Mouse (Mus musculus): Measurements from ENCODE around the gene Arhgap31.
"Not testable (repeated sequence)": the region's sequence is repeated elsewhere in the genome, so short reads cannot be mapped to it uniquely, and the experiment has no call there.

Arhgap31 gene

DNA sequence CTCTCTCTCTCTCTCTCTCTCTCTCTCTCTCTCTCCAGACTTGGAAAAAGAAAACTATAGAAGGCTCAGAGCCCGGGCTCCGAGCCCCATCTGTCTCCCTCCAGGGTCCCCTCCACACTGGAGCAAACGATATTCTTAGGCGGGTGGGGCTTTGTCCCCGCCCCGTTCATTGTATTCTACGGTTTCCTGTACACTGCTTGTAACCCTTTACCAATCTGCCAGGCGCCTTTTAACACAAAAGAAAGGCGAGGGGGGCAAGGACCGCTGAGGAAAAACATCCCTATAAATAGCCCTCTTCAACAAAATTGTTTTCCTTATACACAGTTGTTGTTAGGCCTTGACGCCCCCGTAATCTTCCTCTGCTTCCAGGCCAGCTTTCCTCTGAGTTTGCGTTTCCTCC, 11.9 kb upstream of the Arhgap31 start:
- DNase-seq (ENCODE audit: low spot score), result no peak

DNA sequence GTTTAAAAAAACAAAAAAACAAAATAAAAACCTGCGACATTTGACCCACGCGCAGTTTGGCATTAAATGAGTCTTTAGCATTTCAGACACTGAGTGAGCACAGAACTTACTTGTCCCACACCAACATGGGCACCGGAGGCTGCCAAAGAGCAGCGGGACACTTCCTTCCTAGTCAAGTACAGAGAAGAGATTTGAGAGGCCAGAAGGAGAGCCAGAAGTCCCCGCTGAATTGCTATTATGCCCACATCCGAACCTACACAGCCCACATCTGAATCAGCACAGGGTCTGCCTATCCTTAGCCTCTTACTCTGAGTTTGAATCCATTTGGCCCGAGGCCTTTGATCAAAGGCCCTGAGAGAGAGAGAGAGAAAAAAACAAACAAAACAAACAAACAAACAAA, 11.2 kb upstream of the Arhgap31 start:
- no peak for DNase-seq (ENCODE audit: low spot score)

DNA sequence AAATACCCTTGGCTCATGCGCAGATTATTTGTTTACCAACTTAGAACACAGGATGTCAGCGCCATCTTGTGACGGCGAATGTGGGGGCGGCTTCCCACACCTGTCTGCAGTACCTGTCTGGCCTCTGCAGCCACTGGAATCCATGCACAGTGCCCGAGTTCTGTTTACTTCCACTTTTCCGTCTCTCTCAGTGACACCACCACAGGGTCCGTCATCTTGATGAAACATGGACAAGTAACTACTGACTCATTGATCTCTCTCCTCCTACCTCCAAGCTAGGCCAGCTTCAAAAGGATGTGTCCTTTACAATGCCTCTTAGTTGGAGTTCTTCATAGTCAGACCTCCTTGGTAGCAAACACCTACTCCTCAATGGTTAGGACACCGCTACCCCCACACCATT, 8.3 kb upstream of the Arhgap31 start:
- DNase-seq (ENCODE audit: low spot score), result no peak

DNA sequence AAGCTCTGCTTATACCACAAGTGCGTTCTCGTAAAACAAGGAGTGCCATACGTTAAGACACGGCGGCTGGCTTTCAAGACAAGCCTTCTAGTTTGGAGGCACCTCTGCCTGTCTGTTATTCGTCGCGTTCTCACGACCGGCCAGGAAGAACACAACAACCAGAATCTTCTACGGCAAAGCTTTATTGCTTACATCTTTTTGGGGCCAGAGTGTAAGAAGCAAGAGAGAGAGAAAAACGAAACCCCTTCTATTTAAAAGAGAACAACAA, 1.1 kb upstream of the Arhgap31 start:
- not testable (repeated sequence) for DNase-seq (ENCODE audit: low spot score)

DNA sequence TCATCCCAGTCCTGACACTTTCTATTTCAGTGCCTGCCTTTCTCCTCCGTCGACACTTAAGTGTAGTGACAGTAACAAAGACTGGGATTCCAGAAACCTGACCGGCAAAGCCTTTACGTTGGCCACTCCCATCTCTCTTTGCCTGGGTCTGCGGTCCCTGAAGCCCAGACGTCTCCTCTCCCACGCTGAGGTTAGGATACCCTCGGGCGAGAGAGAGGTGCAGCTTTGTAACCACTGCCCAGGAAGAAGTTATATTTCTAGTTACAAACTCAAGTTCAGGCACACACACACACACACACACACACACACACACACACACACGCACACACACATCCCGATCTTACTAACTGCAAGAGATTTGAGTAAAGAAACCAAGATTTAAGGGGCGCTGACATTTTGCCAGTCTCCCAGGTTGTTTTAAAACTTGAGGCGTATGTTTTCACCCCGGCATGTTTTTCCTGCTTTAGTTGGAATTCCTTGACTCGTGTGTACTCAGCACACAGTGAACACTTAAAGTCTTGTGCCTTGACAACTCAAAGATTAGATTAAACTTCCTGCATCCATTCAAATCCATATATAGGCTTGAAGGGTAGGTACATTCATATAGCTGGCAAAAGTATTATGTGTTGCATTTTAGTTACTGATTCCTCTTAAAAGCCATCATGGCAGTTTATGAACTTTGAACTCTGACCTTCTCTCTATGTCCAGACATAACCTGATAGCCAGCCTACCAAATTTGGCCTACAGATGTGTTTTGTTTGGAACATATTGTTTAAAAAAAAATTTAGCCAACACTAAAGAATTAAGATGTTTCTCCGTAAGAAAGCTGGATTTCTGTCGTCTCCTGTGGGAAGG, 557 bp upstream of the Arhgap31 start:
- DNase-seq (ENCODE audit: low spot score), result no peak

DNA sequence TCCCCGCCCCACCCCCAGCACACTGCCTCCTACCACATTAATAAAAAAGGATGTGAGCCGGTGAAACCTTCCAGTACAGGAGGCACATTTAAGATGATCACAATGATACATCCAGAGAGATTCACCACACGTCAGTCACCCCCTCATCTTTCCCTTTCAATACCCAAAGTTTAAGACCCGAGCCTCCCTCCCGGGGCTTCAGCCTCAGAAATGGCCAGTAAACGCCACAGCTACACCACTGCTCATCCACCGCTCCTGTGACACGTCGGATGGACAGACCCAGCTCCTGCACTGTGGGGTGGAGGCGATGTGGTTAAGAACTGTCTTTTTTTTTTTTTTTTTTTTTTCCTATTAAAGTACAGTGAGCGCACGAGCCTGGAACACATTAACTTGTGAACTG, 969 bp downstream of the Arhgap31 start:
- no peak for DNase-seq (ENCODE audit: low spot score)

DNA sequence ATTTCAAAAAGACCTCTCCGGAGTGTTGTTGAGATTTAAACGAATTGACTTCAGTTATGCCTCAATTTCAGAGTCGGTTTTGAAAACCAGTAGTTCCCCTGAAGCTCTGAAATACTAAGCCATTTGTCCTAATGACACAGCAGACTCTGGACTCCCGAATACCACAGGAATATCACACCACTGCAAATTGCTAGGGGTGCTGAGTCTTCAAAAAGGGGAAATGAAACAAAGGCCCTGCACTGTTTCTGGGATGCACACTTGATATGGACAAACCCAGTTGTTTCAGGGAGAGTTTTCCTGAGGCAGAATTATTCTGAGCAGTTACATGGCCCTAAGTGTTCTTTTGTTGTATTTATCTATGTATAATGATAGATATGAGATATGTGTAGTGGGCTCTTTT, 1.8 kb downstream of the Arhgap31 start:
- no peak for DNase-seq (ENCODE audit: low spot score)

DNA sequence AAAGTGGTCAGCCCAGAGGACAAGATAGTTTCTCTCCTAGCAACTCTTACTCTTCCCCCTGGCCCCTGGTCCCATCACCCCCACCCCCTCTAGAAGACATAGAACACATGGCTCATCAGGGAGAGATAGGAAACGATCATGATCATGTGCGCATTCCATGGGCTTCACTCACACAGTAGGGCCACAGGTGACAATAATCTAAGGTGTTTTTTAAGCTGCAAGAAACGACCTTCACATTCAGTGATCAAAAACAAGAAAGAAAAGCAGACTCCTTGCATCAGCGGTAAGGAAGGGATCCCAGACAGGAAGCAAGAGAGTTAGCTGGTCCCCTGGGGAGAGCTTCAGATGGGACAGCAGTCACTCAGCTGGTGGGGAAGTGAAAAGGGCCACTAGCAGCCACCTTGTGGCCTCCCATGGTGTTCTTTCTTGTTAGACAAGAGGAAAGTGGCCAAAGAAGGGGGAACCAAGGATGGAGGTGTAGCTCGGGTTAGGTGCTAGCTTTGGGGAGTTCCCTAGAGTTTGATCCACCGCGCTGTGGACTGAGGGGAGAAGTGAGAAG, 4.0 kb downstream of the Arhgap31 start:
- DNase-seq (ENCODE audit: low spot score), result no peak

DNA sequence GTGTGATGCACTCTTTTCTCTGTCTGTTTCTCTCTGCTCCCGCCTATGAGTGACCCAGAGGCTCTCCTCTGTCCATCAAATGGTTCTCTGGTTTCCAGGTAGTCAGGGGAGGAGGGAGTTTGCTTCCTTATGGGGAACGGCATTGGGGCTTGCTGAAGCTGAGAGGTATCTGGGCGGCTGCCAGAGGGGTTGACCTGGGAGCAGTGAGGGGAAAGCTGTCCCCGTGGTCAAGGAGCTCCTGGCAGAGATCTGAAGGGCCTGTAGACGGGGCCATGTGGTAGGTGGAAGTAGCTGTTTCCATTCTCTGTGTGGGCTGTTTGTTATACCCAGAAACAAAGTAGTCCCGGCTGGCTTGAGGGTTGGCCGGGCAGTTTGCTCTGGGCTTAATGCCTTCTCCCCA, 6.3 kb downstream of the Arhgap31 start:
- DNase-seq (ENCODE audit: low spot score), result no peak

DNA sequence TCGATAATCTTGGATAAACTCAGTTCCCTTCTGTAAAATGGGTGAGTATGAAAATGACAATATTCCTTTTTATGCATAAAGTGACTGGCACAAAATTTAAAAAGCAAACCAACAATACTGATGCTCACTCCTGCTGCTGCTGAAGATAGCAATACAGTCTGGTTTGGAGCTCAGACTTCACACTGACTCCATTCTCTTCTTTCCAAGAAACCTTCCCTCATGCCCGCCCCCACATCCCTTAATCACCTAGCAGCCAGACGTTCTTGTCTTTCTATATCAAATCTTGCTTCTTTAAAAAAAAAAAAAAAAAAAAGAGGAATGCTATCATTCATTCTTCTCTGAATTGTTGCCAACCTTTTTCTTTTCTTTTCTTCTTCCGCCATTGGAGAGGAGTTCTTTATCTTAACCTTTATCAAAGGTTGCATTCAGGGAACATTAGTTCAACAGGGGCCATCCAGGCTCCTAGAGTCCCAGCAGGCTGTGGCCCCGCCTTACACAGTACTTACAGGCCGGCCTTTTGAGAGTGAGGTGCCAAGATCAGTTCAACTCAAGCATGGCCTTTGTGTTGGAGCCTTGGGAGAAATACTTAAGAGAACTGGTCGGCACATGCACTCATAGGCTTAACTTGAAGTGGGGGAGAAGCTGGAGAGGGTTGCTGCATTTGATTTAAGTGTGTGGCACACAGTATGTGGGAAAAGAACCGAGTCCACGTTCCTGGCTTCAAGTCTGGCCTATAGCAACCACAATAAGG, 7.4 kb downstream of the Arhgap31 start:
- DNase-seq (ENCODE audit: low spot score), result no peak

DNA sequence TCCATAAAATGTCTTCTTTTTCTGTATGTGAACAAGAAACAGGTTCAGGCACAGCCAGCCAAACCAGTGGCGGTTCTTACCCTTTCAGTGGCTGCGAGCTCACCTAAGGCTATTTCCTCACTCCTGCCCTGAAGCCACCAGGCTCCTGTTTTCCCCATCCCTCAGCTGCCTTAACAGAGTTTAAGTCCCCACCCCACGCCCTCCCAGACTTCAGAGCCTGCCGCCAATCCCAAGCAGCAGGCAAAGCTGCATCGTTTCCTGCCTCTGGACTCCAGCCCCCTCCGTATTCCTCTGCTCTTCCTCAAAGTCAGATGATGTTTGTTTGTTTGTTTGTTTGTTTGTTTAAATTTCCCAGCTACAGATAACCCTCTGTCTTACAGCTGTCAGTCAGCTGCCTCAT, 9.6 kb downstream of the Arhgap31 start:
- no peak for DNase-seq (ENCODE audit: low spot score)

DNA sequence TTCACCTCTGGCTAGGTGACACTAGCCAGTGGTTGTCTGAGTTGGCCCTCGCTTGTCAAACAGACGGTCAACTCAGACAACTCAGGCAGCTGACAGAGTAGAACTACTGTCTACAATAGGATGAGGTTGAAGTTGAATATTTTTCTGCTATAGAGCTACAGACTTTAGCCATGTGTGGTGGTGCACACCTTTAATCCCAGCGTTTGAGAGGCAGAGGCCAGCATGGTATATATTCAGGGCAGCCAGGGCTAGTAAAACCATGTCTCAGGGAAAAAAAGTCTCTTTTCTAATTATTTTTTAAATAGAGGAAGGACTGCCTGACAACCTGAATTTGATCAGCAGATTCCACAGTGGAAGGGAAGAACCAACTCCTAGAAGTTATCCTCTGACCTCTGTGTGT, 10.8 kb downstream of the Arhgap31 start:
- no peak for DNase-seq (ENCODE audit: low spot score)

DNA sequence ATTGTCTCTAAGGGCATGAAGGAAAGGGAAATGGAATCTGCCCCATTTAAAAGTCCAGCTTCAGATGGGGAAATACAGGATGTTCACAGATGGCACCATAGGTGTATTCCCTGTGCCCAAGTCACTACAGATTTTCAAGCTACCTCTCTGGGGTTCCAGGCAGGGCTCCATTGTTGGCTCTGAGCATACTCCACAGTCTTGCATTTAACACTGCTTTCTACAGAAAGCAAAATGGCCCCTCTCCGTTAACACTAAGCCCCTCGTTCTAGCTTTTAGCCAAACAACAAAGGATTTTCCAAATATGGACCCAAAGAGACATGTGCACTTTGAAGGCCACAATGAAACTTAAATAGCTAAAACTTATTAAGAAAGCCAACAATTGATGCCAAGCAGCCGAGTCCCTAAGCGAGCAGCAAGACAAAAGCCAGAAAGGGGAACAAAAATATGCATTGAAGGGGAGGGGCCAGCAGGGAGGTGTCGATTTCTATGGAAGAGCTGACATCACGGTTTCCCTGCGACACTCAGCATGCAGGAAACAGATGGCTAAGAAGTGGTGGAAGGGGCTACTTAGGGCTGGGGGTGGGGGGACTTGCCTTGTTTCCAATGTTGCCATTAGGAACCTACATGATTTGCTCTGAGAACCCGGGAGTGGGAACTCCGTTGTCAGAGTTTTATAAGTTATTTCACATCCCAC, 11.4 kb downstream of the Arhgap31 start:
- DNase-seq (ENCODE audit: low spot score), result no peak

DNA sequence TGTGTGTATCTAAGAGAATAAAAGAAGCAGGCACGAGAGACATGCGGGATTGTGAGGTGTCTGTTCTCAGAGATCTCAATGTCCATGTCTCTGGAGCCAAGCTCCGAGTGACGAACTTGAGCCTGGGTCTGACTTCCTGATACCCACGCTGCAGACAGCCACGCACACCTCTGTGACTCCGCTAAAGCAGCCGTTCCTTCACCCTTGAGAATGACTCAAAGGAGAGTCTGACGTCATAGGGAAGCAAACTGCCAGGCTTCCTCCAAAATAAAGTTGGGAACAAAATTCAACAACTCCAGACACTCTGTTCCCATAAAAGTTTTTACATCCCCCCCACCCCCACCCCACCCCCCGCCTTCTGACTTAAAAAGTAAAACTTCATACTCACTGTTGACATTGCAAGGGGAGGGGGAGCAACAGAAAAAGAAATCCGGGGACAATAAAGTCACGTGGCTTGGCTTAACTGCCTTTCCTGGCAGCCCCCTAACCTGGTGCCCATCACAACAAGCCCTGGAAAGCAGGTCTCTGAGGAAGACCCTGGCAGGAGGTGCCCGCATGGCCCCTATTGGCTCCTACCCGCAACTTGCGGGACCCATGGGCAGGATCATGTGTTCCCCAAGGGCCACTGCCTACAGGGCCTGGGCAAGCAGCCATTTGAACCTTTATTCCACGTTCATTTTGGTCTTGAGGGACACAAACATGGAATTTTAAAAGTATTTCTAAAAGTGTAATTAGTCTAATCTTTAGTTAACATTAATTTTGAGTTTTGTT, 12.5 kb downstream of the Arhgap31 start:
- no peak for DNase-seq (ENCODE audit: low spot score)

DNA sequence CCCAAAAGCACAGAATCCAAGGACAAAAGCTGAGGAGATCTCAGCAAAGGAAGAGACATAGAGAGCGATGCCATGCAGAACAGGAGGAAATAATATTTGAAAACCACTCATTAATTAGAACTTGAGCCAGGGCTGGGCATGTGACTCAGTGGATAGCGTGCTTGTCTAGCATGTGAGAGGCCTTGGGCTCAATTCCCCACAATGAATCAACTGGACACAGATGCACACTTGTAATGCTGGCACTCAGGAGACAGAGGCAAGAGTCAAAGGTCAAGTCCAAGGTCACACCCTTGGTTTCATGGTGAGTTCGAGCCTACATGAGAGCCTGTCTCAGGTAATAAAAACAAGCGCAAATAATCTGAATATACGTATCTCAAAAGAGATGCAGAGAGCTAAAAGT, 15.5 kb downstream of the Arhgap31 start:
- no peak for DNase-seq (ENCODE audit: low spot score)

DNA sequence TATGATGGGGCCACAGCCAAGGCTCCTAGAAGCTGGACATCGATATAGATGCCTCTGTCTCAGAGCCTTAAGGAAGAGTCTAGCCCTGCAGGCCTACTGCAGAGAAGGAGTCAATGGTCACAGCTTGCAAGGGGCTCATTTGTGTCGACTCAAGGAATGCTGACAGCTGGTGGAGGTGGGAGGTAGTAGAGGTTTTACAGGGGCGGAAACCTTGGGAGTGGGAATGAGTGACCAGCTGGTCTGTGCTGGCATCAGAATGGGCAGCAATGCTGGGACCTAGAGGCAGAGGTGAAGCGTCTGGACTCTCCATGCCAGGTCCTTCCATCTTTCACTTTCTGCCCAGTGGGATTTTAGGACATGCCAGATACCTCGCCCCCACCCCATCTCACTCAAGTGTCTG, 17.5 kb downstream of the Arhgap31 start:
- DNase-seq (ENCODE audit: low spot score), result no peak

DNA sequence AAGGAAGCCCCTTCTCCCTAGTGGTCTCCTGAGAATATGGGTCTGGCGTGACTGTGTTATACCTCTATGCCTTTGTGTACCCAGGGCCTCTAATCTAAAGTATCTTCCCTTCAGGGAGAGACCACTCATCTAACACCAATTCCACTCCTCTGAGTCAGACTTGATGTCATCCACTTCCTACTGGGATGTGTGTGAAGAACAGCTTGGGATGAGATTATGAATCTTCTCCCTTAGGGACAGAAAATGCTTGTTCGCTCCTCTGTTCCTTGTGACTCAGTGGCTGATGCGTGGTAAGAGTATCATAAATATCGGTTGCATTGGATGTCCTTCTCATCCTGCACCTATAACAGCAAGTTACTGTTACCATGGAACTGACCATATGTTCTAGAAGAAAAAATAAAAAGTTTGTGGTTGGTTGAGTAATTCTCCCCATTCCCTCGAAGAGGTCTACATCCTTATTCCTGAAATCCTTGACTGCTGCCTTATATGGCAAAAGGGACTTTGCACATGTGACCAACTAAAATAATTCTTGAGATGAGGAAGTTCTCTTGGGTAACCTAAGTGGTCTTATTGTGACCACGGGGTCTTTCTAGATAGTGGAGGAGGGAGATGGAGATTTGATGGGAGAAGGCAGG, 18.1 kb downstream of the Arhgap31 start:
- no peak for DNase-seq (ENCODE audit: low spot score)

DNA sequence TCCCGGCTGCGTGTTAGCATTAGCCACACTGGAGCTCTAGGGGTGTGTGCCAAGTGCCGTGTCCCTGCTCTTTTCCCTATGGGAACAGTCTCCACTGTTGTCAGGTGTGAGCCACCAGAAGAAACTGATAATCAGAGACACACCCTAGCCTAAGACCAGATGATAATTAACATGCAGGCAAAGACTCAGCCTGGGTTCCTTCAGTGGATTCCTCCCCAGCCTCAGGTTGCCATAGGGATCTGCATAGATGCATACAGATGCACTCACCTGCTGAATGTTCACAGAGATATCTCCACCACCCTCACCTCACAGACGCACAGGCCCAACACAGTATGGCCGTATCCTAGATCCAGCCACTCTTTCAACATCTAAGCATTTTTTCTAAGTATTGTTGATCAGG, 22.6 kb downstream of the Arhgap31 start:
- no peak for DNase-seq (ENCODE audit: low spot score)

DNA sequence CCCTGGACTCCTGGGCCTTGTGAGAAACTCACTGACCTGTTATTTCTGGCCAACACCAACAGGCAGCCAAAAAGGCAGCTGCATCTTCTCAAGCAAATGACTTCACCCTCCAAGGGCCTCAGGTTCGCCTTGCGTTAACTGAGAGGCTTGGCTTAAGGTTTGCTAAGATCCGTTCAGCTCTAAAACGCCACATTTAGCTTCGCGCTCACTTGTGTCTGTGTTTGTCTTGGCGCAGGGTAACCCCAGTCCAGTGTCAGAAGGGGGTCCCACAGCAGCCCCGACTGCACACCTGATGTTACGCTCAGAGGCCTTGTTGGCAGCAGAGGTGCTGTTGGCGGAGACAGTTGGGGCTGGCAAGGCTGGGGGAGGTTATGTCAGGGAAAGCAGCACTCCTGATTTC, 23.3 kb downstream of the Arhgap31 start:
- DNase-seq (ENCODE audit: low spot score), result no peak

DNA sequence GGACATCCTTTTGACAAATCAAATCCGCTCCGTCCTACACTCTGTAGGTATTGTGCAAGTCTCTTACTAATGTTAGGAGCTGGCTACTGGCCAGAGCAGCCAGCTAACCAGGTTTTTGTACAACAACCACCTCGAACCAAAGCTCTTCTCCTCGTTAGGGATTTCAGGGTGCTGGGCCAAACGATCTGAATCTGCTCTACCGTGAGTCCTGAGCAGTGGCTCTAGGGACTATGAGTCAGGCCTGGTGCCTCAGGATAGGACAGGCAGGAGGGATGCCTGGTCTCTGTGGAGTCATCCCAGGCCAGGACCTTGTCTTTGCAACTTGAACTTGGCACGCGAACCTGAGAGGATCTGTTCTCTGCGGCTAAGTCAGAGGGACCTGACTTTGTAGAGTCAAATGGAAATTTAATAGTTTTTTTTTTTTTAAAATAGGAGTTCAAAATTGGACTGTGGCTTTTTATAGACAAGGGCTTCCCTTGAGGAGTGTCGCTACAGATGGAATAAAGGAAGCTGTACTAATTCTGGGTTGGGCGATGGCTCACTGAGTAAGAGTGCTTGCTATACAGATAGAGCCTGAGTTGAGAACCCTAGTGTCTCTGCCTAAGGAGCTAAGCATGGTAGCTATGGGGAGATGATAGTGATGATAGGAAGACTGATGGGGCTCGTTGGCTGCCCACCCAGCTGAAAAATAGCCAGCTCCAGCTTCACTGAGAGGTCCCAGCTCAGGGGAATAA, 24.4 kb downstream of the Arhgap31 start:
- no peak for DNase-seq (ENCODE audit: low spot score)

DNA sequence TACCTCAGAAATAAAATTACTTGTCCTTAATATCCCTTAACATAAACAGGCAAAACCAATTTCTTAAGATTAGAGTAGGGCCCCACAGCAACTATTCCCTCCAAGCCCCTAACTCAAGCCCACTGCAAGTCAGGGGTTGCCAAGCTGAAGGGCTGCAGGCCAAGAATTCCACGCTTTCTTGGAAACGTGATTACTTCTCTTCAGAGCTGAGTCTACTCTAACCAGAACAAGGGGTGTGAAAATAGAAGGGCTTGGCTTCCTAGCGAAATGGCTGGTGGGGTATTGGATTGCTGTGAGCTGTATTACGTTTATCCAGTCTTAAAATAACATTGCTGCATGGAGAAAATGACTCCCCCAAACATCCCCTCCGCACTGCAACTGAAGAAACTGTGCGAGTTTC, 25.4 kb downstream of the Arhgap31 start:
- DNase-seq (ENCODE audit: low spot score), result no peak
